Mouse (Mus musculus) heart, adult 11 months (tissue): Measurements from ENCODE around the gene Trp73.

Experiments used
- DNase-seq: peaks from one replicate; pipeline ENCODE4 v3.0.0; 2022

Trp73 gene

GRCm38 (mm10) chr4:154140182-154140212 lies at the start of gene Trp73:
Gene Trp73 (minus strand): TSS chr4:154140208.
- no peak for DNase-seq

- DNase-seq = peak; percentile 96
These were observed 48.9 kb upstream of the Trp73 start for GRCm38 (mm10) chr4:154188948-154189347.

GRCm38 (mm10) chr4:154186002-154186537 lies 46.1 kb upstream of the Trp73 start:
- DNase-seq = peak; percentile 97

- no peak for DNase-seq
These were observed 45.0 kb upstream of the Trp73 start for GRCm38 (mm10) chr4:154185001-154185400.

- DNase-seq = peak; percentile 94
These were observed 43.6 kb upstream of the Trp73 start for GRCm38 (mm10) chr4:154183566-154183965.

GRCm38 (mm10) chr4:154181001-154181400 lies 41.0 kb upstream of the Trp73 start:
- peak; percentile 96 for DNase-seq

GRCm38 (mm10) chr4:154177257-154177656 lies 37.2 kb upstream of the Trp73 start:
- peak; percentile 95 for DNase-seq

- DNase-seq = no peak
These were observed 32.1 kb upstream of the Trp73 start for GRCm38 (mm10) chr4:154171931-154172604.

GRCm38 (mm10) chr4:154171151-154171930 lies 31.3 kb upstream of the Trp73 start:
- DNase-seq = peak; percentile 95

- DNase-seq = no peak
These were observed 30.6 kb upstream of the Trp73 start, which contains the start of gene Megf6 for GRCm38 (mm10) chr4:154170506-154171150. Gene Megf6 (plus strand): TSS chr4:154170730.

GRCm38 (mm10) chr4:154170021-154170420 lies 30.0 kb upstream of the Trp73 start:
- DNase-seq = no peak

- no peak for DNase-seq
These were observed 27.0 kb upstream of the Trp73 start for GRCm38 (mm10) chr4:154167053-154167452.

GRCm38 (mm10) chr4:154163296-154163695 lies 23.3 kb upstream of the Trp73 start:
- peak; percentile 95 for DNase-seq

GRCm38 (mm10) chr4:154160538-154161390 lies 20.8 kb upstream of the Trp73 start, which contains the start of gene Tprgl:
Gene Tprgl (minus strand): TSS chr4:154160666.
- peak; percentile 100 for DNase-seq

GRCm38 (mm10) chr4:154159961-154160537 lies 20.0 kb upstream of the Trp73 start:
- DNase-seq = no peak

GRCm38 (mm10) chr4:154159002-154159401 lies 19.0 kb upstream of the Trp73 start:
- peak; percentile 98 for DNase-seq

GRCm38 (mm10) chr4:154157970-154158662 lies 18.1 kb upstream of the Trp73 start:
- DNase-seq = no peak

GRCm38 (mm10) chr4:154156050-154156449 lies 16.0 kb upstream of the Trp73 start:
- no peak for DNase-seq

- DNase-seq = no peak
These were observed 14.1 kb upstream of the Trp73 start for GRCm38 (mm10) chr4:154154104-154154503.

- no peak for DNase-seq
These were observed 6.3 kb upstream of the Trp73 start for GRCm38 (mm10) chr4:154146342-154146741.

- no peak for DNase-seq
These were observed 4.7 kb upstream of the Trp73 start for GRCm38 (mm10) chr4:154144712-154145111.
